Mouse (Mus musculus) limb, embryonic 11.5 days (tissue): ENCODE results near the gene Irak3. TPM values are rescaled to one million over a fixed set of nuclear protein-coding genes. Genes with fewer than 3 reads are reported as not detected.
A peak's percentile ranks its signal among the peaks of the same experiment; 100 is the strongest.

ENCODE experiments used
- ATAC-seq: fragments of 200-750 bp; cut with Nextera tagmentation; 2 replicates; pipeline ENCODE4 v1.8.0; 2017; ENCODE audit warnings: low read depth; ENCODE audit not compliant: insufficient number of reproducible peaks, low FRiP score, low TSS enrichment
- DNase-seq: peaks from one replicate; pipeline ENCODE4 v3.0.0-alpha.2; 2015; ENCODE audit warnings: low spot score
- H3K27ac ChIP-seq: fragments of 300-500 bp; sonication (generic); replicated peaks from 2 replicates; pipeline ENCODE4 v1.5.1; 2014; ENCODE audit warnings: low read depth, mild to moderate bottlenecking, low read length
- H3K27me3 ChIP-seq: fragments of 300-500 bp; sonication (generic); 2 replicates; pipeline ENCODE4 v1.6.1; 2014; ENCODE audit warnings: mild to moderate bottlenecking, low read length, mixed read lengths; ENCODE audit not compliant: control insufficient read depth, insufficient read depth
- H3K36me3 ChIP-seq: fragments of 300-500 bp; sonication (generic); 2 replicates; pipeline ENCODE4 v1.6.1; 2014; ENCODE audit warnings: mild to moderate bottlenecking, low read length, moderate library complexity, mixed read lengths; ENCODE audit not compliant: control insufficient read depth, insufficient read depth
- H3K4me1 ChIP-seq: fragments of 300-500 bp; sonication (generic); 2 replicates; pipeline ENCODE4 v1.6.1; 2014; ENCODE audit warnings: low read length, mixed read lengths; ENCODE audit not compliant: control insufficient read depth, insufficient read depth
- H3K4me2 ChIP-seq: fragments of 300-500 bp; sonication (generic); 2 replicates; pipeline ENCODE4 v1.6.1; 2014; ENCODE audit warnings: low read depth, mild to moderate bottlenecking, moderate library complexity; ENCODE audit not compliant: severe bottlenecking
- H3K4me3 ChIP-seq: fragments of 300-500 bp; sonication (generic); 2 replicates; pipeline ENCODE4 v1.5.1; 2014; ENCODE audit warnings: low read depth, low read length
- H3K9ac ChIP-seq: fragments of 300-500 bp; sonication (generic); 2 replicates; pipeline ENCODE4 v1.6.1; 2014; ENCODE audit warnings: mild to moderate bottlenecking, low read length
- H3K9me3 ChIP-seq: fragments of 300-500 bp; sonication (generic); 2 replicates; pipeline ENCODE4 v1.6.1; 2016; ENCODE audit warnings: low read length; ENCODE audit not compliant: control insufficient read depth
- WGBS: fragments of 180-500 bp; shearing (Covaris S2); extraction: QIAGEN DNeasy Blood & Tissue Kit; methylation state at CpG from one replicate; pipeline ENCODE4 v1.1.7; 2014; 5-methylcytosine and 5-hydroxymethylcytosine counted together
- polyA plus RNA-seq: library from polyadenylated mRNA; unstranded; fragments of >200 nt; fragmentation: Nextera tagmentation; extraction: Ambion mirVana; gene quantifications from 2 replicates; pipeline ENCODE4 v1.2.1, GENCODE M21; 2014

Irak3 gene
- polyA plus RNA-seq, 1 experiment from 2014 or later = 0.63 TPM

- H3K27me3 ChIP-seq = no peaks in the 10 kb centered on the region
- DNase-seq (no peak), ATAC-seq (no peak)
- 0 out of 2 replicates have a peak, but pooled peaks cover 2% of the 10 kb centered on the region for H3K4me1 ChIP-seq
- H3K4me2 ChIP-seq = peak overlapping the region; percentile 76; the same call in 1 of the 2 replicates
- no peak overlapping the region for H3K27ac ChIP-seq
- H3K4me3 ChIP-seq = peak overlapping the region; percentile 92; the same call in 1 of the 2 replicates
- no peaks in the 10 kb centered on the region for H3K9me3 ChIP-seq
- 74% methylated on average over 6 of the region's 6 CpGs for WGBS
- H3K36me3 ChIP-seq = no peaks in the 10 kb centered on the region
- H3K9ac ChIP-seq = no peak overlapping the region
Measured at GRCm38 (mm10) chr10:120209539-120209925, 7.6 kb upstream of the Irak3 start.

GRCm38 (mm10) chr10:120208575-120209538, 6.9 kb upstream of the Irak3 start:
- 5% methylated on average over 53 of the region's 53 CpGs for WGBS
- H3K9ac ChIP-seq = peak overlapping the region; percentile 67
- H3K4me2 ChIP-seq = peak overlapping the region; percentile 76
- peak; percentile 78 for ATAC-seq
- peak; percentile 94 for DNase-seq
- H3K27ac ChIP-seq = no peak overlapping the region
- no peaks in the 10 kb centered on the region for H3K9me3 ChIP-seq
- H3K4me1 ChIP-seq = 0 out of 2 replicates have a peak, but pooled peaks cover 2% of the 10 kb centered on the region
- H3K27me3 ChIP-seq = no peaks in the 10 kb centered on the region
- peak overlapping the region; percentile 92 for H3K4me3 ChIP-seq
- H3K36me3 ChIP-seq = no peaks in the 10 kb centered on the region

DNA sequence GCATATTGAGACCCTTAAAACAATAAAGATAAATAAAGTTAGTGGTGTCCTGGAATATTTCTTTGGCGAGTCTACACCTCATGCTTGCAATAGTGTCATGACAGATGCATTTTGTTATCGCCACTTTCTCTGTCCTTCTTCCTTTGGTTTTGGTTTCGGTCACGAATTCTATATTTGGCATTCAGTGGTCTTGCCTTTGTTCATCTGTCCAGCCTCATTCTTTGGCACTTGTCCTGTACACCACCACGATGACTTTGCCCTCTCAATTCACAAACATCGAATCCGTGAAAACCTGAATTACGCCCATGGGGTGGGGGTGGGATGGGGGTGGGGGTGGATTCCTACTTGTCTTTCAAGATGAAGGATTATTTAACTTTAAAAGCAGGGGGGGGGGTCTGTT, 6.1 kb upstream of the Irak3 start:
- H3K4me1 ChIP-seq = 0 out of 2 replicates have a peak, but pooled peaks cover 2% of the 10 kb centered on the region
- H3K4me2 ChIP-seq = no peak overlapping the region
- no peaks in the 10 kb centered on the region for H3K36me3 ChIP-seq
- no peak overlapping the region for H3K27ac ChIP-seq
- 90% methylated on average over 8 of the region's 8 CpGs for WGBS
- no peak overlapping the region for H3K4me3 ChIP-seq
- DNase-seq = no peak
- no peaks in the 10 kb centered on the region for H3K27me3 ChIP-seq
- no peak overlapping the region for H3K9ac ChIP-seq
- H3K9me3 ChIP-seq = no peaks in the 10 kb centered on the region
- ATAC-seq = no peak

GRCm38 (mm10) chr10:120204591-120205210, 2.8 kb upstream of the Irak3 start:
- no peak overlapping the region for H3K4me3 ChIP-seq
- H3K27ac ChIP-seq = no peak overlapping the region
- no peaks in the 10 kb centered on the region for H3K36me3 ChIP-seq
- WGBS = 84% methylated on average over 13 of the region's 13 CpGs
- ATAC-seq = no peak
- H3K9me3 ChIP-seq = no peaks in the 10 kb centered on the region
- no peak for DNase-seq
- H3K27me3 ChIP-seq = peaks cover 11% of the 10 kb centered on the region
- 0 out of 2 replicates have a peak, but pooled peaks cover 2% of the 10 kb centered on the region for H3K4me1 ChIP-seq
- no peak overlapping the region for H3K4me2 ChIP-seq
- no peak overlapping the region for H3K9ac ChIP-seq

- ATAC-seq = 0 out of 2 replicates have a peak, but pooled peaks have one; percentile 52
- Histone ChIP-seq H3K9ac (no peak overlapping the region), H3K4me3 (no peak overlapping the region), H3K4me2 (no peak overlapping the region), H3K27ac (no peak overlapping the region), H3K9me3 (no peaks in the 10 kb centered on the region), H3K36me3 (no peaks in the 10 kb centered on the region), H3K4me1 (no peaks in the 10 kb centered on the region), H3K27me3 (peaks cover 11% of the 10 kb centered on the region)
- WGBS = 74% methylated on average over 16 of the region's 16 CpGs
- no peak for DNase-seq
Measured at GRCm38 (mm10) chr10:120202467-120203250, 729 bp upstream of the Irak3 start.

DNA sequence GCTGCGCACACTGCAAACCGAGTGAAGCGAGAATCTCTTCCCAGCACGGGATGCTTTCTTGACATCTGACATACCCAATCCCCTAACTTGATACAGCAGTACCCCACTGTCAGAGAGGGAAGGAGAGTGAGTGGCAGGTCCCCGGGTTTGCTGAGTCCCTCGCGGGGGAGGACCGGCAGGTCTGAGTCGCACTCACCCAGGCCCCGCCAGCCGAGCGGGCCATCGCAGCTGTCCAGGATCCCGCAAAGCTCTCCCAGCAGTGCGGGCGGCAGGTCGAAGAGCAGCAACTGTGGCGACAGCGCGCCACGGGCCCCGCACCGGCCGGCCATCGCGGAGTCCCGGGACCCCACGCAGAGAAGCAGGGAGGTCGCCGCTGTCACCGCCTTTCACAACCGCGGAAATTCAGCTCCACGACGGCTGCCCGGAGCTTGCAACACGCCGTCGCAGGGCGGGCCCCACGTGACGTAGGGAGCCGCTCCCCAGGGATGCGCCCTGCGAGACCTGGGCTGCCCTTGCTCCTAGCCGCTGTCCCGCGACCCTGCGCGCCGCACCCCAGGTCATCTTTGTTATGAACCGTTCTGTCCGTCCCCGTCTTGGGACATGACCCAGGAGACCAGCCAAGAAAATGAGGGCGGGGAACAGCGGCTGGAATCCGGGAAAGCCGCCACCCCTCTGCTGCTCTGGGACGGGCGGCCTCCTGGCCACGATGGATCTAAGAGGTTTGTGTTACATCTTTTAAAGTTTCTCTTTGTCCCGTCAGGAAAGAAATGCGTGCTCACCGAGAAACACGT, 604 bp downstream of the Irak3 start, which contains the start of gene Tmbim4:
Tmbim4 (plus strand) TSS at position 460 of the 791 bp plus-strand sequence.
- Histone ChIP-seq H3K9ac (peak within 1 kb of the TSS; percentile 50), H3K4me3 (peak within 1 kb of the TSS; percentile 37), H3K9me3 (no peaks in the 10 kb centered on the region), H3K4me1 (no peaks in the 10 kb centered on the region), H3K4me2 (peak within 1 kb of the TSS; percentile 84), H3K36me3 (no peaks in the 10 kb centered on the region), H3K27me3 (peaks cover 11% of the 10 kb centered on the region), H3K27ac (no peak within 1 kb of the TSS)
- ATAC-seq = peak; percentile 65
- peak; percentile 67 for DNase-seq
- WGBS = 2% methylated on average over 65 of the region's 65 CpGs

GRCm38 (mm10) chr10:120197061-120197835, 4.7 kb downstream of the Irak3 start:
- WGBS = 83% methylated on average over 14 of the region's 14 CpGs
- no peak for ATAC-seq
- no peak overlapping the region for H3K4me3 ChIP-seq
- no peaks in the 10 kb centered on the region for H3K4me1 ChIP-seq
- H3K4me2 ChIP-seq = no peak overlapping the region
- no peaks in the 10 kb centered on the region for H3K9me3 ChIP-seq
- H3K36me3 ChIP-seq = no peaks in the 10 kb centered on the region
- H3K9ac ChIP-seq = no peak overlapping the region
- H3K27ac ChIP-seq = no peak overlapping the region
- peaks cover 11% of the 10 kb centered on the region for H3K27me3 ChIP-seq
- DNase-seq = no peak
